ENCODE assay signal across 8 mouse cellular contexts in the genomic region with DNA sequence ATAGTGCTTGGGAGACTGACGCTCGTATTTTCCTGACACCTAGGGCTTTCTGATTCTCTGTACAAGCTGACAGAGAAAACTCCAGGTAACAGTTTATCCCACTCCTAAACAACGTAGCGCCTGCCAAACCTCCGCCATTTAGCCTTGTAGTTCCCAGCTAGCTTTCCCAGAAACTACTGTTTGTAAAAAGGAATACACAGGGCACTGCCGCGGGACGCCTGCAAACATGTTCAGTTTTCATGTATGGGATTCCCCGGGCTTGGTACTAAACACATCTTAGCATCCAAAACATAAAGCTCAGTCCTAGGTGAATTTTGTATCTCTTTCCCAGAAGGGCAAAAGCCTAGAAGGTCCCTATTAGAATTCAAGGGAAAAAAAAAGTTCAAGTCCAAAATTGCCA. TPM values are rescaled to one million over a fixed set of nuclear protein-coding genes. Genes with fewer than 3 reads are reported as not detected.
DNase-seq lines count a peak whose midpoint lies in the region; ATAC-seq lines count a peak whose summit lies in the region.

No protein-coding gene starts in this region.

- H3K27ac ChIP-seq in neural tube, embryonic 11.5 days (ENCODE audit: low read depth, low read length), result no peak overlapping the region
- H3K27ac ChIP-seq in liver, embryonic 13.5 days, result 0 out of 2 replicates have a peak overlapping the region, but pooled peaks have one; percentile 75

- H3K9ac ChIP-seq in neural tube, embryonic 11.5 days (ENCODE audit: low read length), result no peak overlapping the region
- no peak overlapping the region for H3K9ac ChIP-seq in liver, embryonic 13.5 days

- H3K36me3 ChIP-seq in erythroblast, embryonic 14.5 days (ENCODE audit: control insufficient read depth), result peaks cover 5% of the 10 kb centered on the region; the same call in 1 of the 2 replicates
- H3K36me3 ChIP-seq in neural tube, embryonic 11.5 days (ENCODE audit: control insufficient read depth, insufficient read depth, low read length), result no peaks in the 10 kb centered on the region
- H3K36me3 ChIP-seq in liver, embryonic 13.5 days, result peaks cover 12% of the 10 kb centered on the region

- 87% methylated on average over 9 of the region's 9 CpGs for WGBS in neural tube, embryonic 11.5 days
- WGBS in liver, embryonic 13.5 days (ENCODE audit: insufficient replicate concordance), result 81% methylated on average over 9 of the region's 9 CpGs

- no peak for DNase-seq in neural tube, embryonic 11.5 days (ENCODE audit: low spot score)
- no peak for DNase-seq in neural tube, embryonic 10.5 days (ENCODE audit: extremely low spot score, low spot score)
- DNase-seq in liver, embryonic 13.5 days, result no peak
- no peak for DNase-seq in retina, embryonic 14.5 days (ENCODE audit: low spot score)
- DNase-seq in gastrocnemius, adult 8-10 months (ENCODE audit: low spot score in 2 of 2), result no peak

- H3K4me3 ChIP-seq in erythroblast, embryonic 14.5 days (replicated peaks), result peak overlapping the region; percentile 87
- H3K4me3 ChIP-seq in neural tube, embryonic 11.5 days (ENCODE audit: low read depth, low read length), result no peak overlapping the region
- H3K4me3 ChIP-seq in liver, embryonic 13.5 days (replicated peaks), result peak overlapping the region; percentile 65

- H3K9me3 ChIP-seq in erythroblast, embryonic 14.5 days (ENCODE audit: control insufficient read depth, low read length), result no peaks in the 10 kb centered on the region
- no peaks in the 10 kb centered on the region for H3K9me3 ChIP-seq in neural tube, embryonic 11.5 days (ENCODE audit: control insufficient read depth, low read length)
- no peaks in the 10 kb centered on the region for H3K9me3 ChIP-seq in liver, embryonic 13.5 days (replicated peaks)

- peaks cover 4% of the 10 kb centered on the region for H3K27me3 ChIP-seq in erythroblast, embryonic 14.5 days (ENCODE audit: control insufficient read depth)
- no peaks in the 10 kb centered on the region for H3K27me3 ChIP-seq in neural tube, embryonic 11.5 days (ENCODE audit: control insufficient read depth, insufficient read depth, low read length)
- peaks cover 4% of the 10 kb centered on the region; the same call in 1 of the 2 replicates for H3K27me3 ChIP-seq in liver, embryonic 13.5 days

- peak overlapping the region; percentile 54; the same call in 1 of the 2 replicates for H3K4me2 ChIP-seq in neural tube, embryonic 11.5 days (ENCODE audit: low read depth)
- H3K4me2 ChIP-seq in liver, embryonic 13.5 days, result peak overlapping the region; percentile 72

- peaks cover 24% of the 10 kb centered on the region for H3K4me1 ChIP-seq in erythroblast, embryonic 14.5 days (ENCODE audit: control insufficient read depth)
- H3K4me1 ChIP-seq in neural tube, embryonic 11.5 days (ENCODE audit: control insufficient read depth, insufficient read depth, low read length), result 0 out of 2 replicates have a peak, but pooled peaks cover 3% of the 10 kb centered on the region
- peaks cover 22% of the 10 kb centered on the region for H3K4me1 ChIP-seq in liver, embryonic 13.5 days (replicated peaks)

- ATAC-seq in erythroblast, adult 5-6 weeks (replicated peaks; ENCODE audit: low FRiP score, poor library complexity, severe bottlenecking), result no peak
- ATAC-seq in neural tube, embryonic 11.5 days (ENCODE audit: insufficient read depth, low FRiP score, low TSS enrichment), result no peak
- no peak for ATAC-seq in liver, embryonic 13.5 days (ENCODE audit: low read depth)
- no peak for ATAC-seq in megakaryocyte-erythroid progenitor cell, adult 5-6 weeks (replicated peaks; ENCODE audit: low FRiP score, low TSS enrichment, poor library complexity, severe bottlenecking)

RNA-seq across cellular contexts. Expression of a gene that starts 1.3 kb away (rescaled TPM):
- 0.04 and 0.07 TPM in 2 replicates for polyA plus RNA-seq in erythroblast, embryonic 14.5 days (2012)
- total RNA-seq in erythroblast, adult 5-6 weeks (2015; ENCODE audit: low replicate concordance), result 0.84 TPM in 1 of 2 replicates, not detected in the other
- 0.60 TPM in 1 of 2 replicates, not detected in the other for total RNA-seq in erythroblast, adult 5-6 weeks (2017; ENCODE audit: low replicate concordance)
- 3.1 and 3.4 TPM in 2 replicates for polyA plus RNA-seq in neural tube, embryonic 11.5 days (2014; fragmentation: Nextera tagmentation; extraction: Ambion mirVana)
- polyA plus RNA-seq in liver, embryonic 13.5 days (2015; fragmentation: Nextera tagmentation; extraction: Ambion mirVana), result 14.8 and 15.5 TPM in 2 replicates
- total RNA-seq in megakaryocyte-erythroid progenitor cell, adult 5-6 weeks (2014; fragmentation: Nextera tagmentation), result 0.90 and 1.6 TPM in 2 replicates
- total RNA-seq in megakaryocyte-erythroid progenitor cell, adult 5-6 weeks (2017), result 1.5 and 3.0 TPM in 2 replicates
- 1 to 10 TPM in 1 of 4 experiments, under 1 TPM in 3; 0.61 to 1.5 (median 0.82) TPM for total RNA-seq in gastrocnemius, adult 8-10 months (2022)

RNA-seq across cellular contexts. Expression of a gene that starts 11.5 kb away (rescaled TPM):
- 0.41 and 0.51 TPM in 2 replicates for polyA plus RNA-seq in erythroblast, embryonic 14.5 days (2012)
- total RNA-seq in erythroblast, adult 5-6 weeks (2015; ENCODE audit: low replicate concordance), result 16.5 and 18.6 TPM in 2 replicates
- 19.7 and 23.3 TPM in 2 replicates for total RNA-seq in erythroblast, adult 5-6 weeks (2017; ENCODE audit: low replicate concordance)
- polyA plus RNA-seq in neural tube, embryonic 11.5 days (2014; fragmentation: Nextera tagmentation; extraction: Ambion mirVana), result 25.2 and 26.2 TPM in 2 replicates
- polyA plus RNA-seq in liver, embryonic 13.5 days (2015; fragmentation: Nextera tagmentation; extraction: Ambion mirVana), result 7.8 and 7.9 TPM in 2 replicates
- total RNA-seq in megakaryocyte-erythroid progenitor cell, adult 5-6 weeks (2014; fragmentation: Nextera tagmentation), result 65.2 and 70.8 TPM in 2 replicates
- total RNA-seq in megakaryocyte-erythroid progenitor cell, adult 5-6 weeks (2017), result 88.0 and 89.2 TPM in 2 replicates
- 10 to 100 TPM; 15.4 to 25.2 (median 18.1) TPM for total RNA-seq in gastrocnemius, adult 8-10 months (2022)

RNA-seq across cellular contexts. Expression of a gene that starts 40.3 kb away (rescaled TPM):
- 0.33 and 0.45 TPM in 2 replicates for polyA plus RNA-seq in erythroblast, embryonic 14.5 days (2012)
- 6.9 and 11.7 TPM in 2 replicates for total RNA-seq in erythroblast, adult 5-6 weeks (2015; ENCODE audit: low replicate concordance)
- total RNA-seq in erythroblast, adult 5-6 weeks (2017; ENCODE audit: low replicate concordance), result 9.0 and 17.0 TPM in 2 replicates
- polyA plus RNA-seq in neural tube, embryonic 11.5 days (2014; fragmentation: Nextera tagmentation; extraction: Ambion mirVana), result 30.3 and 33.4 TPM in 2 replicates
- polyA plus RNA-seq in liver, embryonic 13.5 days (2015; fragmentation: Nextera tagmentation; extraction: Ambion mirVana), result 10.0 and 12.1 TPM in 2 replicates
- 15.4 and 21.4 TPM in 2 replicates for total RNA-seq in megakaryocyte-erythroid progenitor cell, adult 5-6 weeks (2014; fragmentation: Nextera tagmentation)
- total RNA-seq in megakaryocyte-erythroid progenitor cell, adult 5-6 weeks (2017), result 3.5 and 6.8 TPM in 2 replicates
- total RNA-seq in gastrocnemius, adult 8-10 months (2022), result 1 to 10 TPM; 2.3 to 4.5 (median 3.3) TPM

RNA-seq across cellular contexts. Expression of a gene that starts 43.7 kb away (rescaled TPM):
- polyA plus RNA-seq in erythroblast, embryonic 14.5 days (2012), result 0.48 and 0.87 TPM in 2 replicates
- total RNA-seq in erythroblast, adult 5-6 weeks (2015; ENCODE audit: low replicate concordance), result 11.7 and 20.5 TPM in 2 replicates
- total RNA-seq in erythroblast, adult 5-6 weeks (2017; ENCODE audit: low replicate concordance), result 18.5 and 25.8 TPM in 2 replicates
- 62.1 and 63.9 TPM in 2 replicates for polyA plus RNA-seq in neural tube, embryonic 11.5 days (2014; fragmentation: Nextera tagmentation; extraction: Ambion mirVana)
- 25.6 and 26.3 TPM in 2 replicates for polyA plus RNA-seq in liver, embryonic 13.5 days (2015; fragmentation: Nextera tagmentation; extraction: Ambion mirVana)
- 11.4 and 15.5 TPM in 2 replicates for total RNA-seq in megakaryocyte-erythroid progenitor cell, adult 5-6 weeks (2014; fragmentation: Nextera tagmentation)
- 13.7 and 19.8 TPM in 2 replicates for total RNA-seq in megakaryocyte-erythroid progenitor cell, adult 5-6 weeks (2017)
- total RNA-seq in gastrocnemius, adult 8-10 months (2022), result 100 to 1,000 TPM; 129 to 168 (median 143) TPM
